Mouse (Mus musculus): ENCODE data around the gene Igtp. TPM values are rescaled to one million over a fixed set of nuclear protein-coding genes. Genes with fewer than 3 reads are reported as not detected.
"Not testable (repeated sequence)": the region's sequence is repeated elsewhere in the genome, so short reads cannot be mapped to it uniquely, and the experiment has no call there.

Igtp gene
- polyA plus RNA-seq, 1 experiment from 2014 or later: 9.7 TPM

DNA sequence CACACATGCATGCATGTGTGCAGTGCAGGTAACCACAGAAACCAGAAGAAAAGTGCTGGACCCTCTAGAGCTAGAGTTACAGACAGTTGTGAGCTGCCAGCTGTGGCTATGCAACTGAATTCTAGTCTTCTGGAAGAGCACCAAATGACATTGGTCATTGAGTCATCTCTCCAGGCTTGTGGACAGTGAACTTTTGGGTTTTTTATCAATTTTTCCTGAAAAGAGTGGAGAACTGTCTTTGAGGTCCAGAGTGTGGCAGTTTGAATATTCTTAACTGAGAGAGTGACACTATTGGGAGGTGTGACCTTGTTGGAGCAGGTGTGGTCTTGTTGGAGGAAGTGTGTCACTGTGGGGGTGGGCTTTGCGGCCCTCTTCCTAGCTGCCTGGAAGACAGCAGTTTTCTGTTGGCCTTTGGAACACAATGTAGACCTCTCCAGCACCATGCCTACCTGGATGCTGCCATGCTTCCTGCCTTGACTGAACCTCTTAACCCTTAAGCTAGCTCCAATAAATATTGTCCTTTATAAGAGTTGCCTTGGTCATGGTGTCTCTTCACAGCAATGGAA is 11.0 kb downstream of the Igtp start:
- no peaks in the 10 kb centered on the region for H3K27me3 ChIP-seq (replicated peaks; ENCODE audit: insufficient read depth, low read length)
- no peak for TF ChIP-seq EP300 (IDR thresholded peaks at IDR 0.05)
- TF ChIP-seq CTCF (IDR thresholded peaks at IDR 0.05): no peak
- H3K9me3 ChIP-seq (ENCODE audit: low read length): no peaks in the 10 kb centered on the region
- DNase-seq (ENCODE audit: low spot score) (no peak), ATAC-seq (no peak)
- 60% methylated on average over 1 of the region's 1 CpGs for WGBS
- peaks cover 5% of the 10 kb centered on the region; the same call in 1 of the 2 replicates for H3K4me1 ChIP-seq (ENCODE audit: insufficient read depth, low read depth, low read length)
- no peaks in the 10 kb centered on the region for H3K36me3 ChIP-seq (ENCODE audit: insufficient read depth, low read length)
- no peak overlapping the region for H3K27ac ChIP-seq (ENCODE audit: low read length)
- H3K9ac ChIP-seq (replicated peaks; ENCODE audit: low read depth): no peak overlapping the region
- H3K4me2 ChIP-seq (replicated peaks; ENCODE audit: low read depth, low read length): no peak overlapping the region
- H3K4me3 ChIP-seq (ENCODE audit: low read depth, low read length): no peak overlapping the region

DNA sequence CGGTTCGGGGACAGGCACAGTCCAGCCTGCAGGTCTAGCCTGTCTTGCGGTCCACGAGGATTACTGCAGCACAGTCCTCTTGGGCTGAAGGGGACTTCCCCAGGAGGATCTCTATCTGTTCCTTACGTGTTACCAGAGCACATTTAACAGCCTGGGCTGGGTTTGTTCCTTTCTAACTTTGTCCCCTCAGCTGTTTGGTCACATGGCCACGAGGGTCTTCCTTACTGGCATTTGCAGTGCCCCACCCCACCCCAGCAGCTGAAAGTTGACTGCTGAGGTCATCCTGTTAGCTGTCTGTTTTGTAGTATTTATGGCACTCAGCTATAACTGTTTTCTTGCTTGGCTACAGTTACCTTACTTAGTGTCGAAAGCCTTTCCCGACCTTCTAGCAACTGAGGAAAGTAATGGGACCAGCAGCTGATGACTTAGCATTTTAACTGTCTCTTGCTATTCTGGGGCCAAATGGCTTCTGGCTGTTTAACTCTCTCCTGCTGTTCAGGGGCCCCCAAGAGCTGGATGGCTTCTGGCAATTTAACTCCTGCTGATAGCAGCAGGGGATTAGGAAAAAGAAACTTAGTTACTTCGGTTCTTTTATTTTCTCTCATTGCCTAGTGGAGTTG is 11.8 kb downstream of the Igtp start:
- DNase-seq (ENCODE audit: low spot score): no peak
- ATAC-seq: no peak
- Histone ChIP-seq H3K9me3 (ENCODE audit: low read length) (no peaks in the 10 kb centered on the region), H3K4me2 (replicated peaks; ENCODE audit: low read depth, low read length) (no peak overlapping the region), H3K27ac (ENCODE audit: low read length) (no peak overlapping the region), H3K9ac (replicated peaks; ENCODE audit: low read depth) (no peak overlapping the region), H3K4me3 (ENCODE audit: low read depth, low read length) (no peak overlapping the region), H3K4me1 (ENCODE audit: insufficient read depth, low read depth, low read length) (peaks cover 5% of the 10 kb centered on the region; the same call in 1 of the 2 replicates), H3K27me3 (replicated peaks; ENCODE audit: insufficient read depth, low read length) (no peaks in the 10 kb centered on the region), H3K36me3 (ENCODE audit: insufficient read depth, low read length) (no peaks in the 10 kb centered on the region)
- 29% methylated on average over 9 of the region's 9 CpGs for WGBS
- TF ChIP-seq EP300 (IDR thresholded peaks at IDR 0.05) (no peak), CTCF (IDR thresholded peaks at IDR 0.05) (no peak)

DNA sequence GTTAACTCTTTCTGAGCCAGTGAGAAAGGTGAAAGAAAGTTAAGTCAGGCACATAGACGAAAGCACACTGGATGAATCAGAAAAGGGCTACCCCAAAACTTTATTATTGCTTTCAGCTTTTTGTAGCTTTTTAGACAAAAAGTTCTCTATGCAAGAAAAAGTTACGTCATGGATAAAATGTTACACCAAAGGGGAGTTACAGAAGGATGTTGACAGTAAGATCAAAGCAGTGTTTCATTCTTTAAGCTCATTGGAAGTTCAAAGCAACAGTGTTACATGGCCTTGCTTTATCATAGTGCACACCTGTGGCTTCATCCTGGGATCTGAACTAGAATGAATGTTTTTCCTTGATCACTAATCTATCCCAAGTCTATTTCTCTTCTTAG is 12.3 kb downstream of the Igtp start:
- no peak for TF ChIP-seq EP300 (IDR thresholded peaks at IDR 0.05)
- no peak for TF ChIP-seq CTCF (IDR thresholded peaks at IDR 0.05)
- 25% methylated on average over 2 of the region's 2 CpGs for WGBS
- DNase-seq (ENCODE audit: low spot score): no peak
- Histone ChIP-seq H3K27ac (ENCODE audit: low read length) (no peak overlapping the region), H3K36me3 (ENCODE audit: insufficient read depth, low read length) (no peaks in the 10 kb centered on the region), H3K4me3 (ENCODE audit: low read depth, low read length) (no peak overlapping the region), H3K4me1 (ENCODE audit: insufficient read depth, low read depth, low read length) (peaks cover 5% of the 10 kb centered on the region; the same call in 1 of the 2 replicates), H3K27me3 (replicated peaks; ENCODE audit: insufficient read depth, low read length) (no peaks in the 10 kb centered on the region), H3K9ac (replicated peaks; ENCODE audit: low read depth) (no peak overlapping the region), H3K9me3 (ENCODE audit: low read length) (no peaks in the 10 kb centered on the region), H3K4me2 (replicated peaks; ENCODE audit: low read depth, low read length) (no peak overlapping the region)
- no peak for ATAC-seq

DNA sequence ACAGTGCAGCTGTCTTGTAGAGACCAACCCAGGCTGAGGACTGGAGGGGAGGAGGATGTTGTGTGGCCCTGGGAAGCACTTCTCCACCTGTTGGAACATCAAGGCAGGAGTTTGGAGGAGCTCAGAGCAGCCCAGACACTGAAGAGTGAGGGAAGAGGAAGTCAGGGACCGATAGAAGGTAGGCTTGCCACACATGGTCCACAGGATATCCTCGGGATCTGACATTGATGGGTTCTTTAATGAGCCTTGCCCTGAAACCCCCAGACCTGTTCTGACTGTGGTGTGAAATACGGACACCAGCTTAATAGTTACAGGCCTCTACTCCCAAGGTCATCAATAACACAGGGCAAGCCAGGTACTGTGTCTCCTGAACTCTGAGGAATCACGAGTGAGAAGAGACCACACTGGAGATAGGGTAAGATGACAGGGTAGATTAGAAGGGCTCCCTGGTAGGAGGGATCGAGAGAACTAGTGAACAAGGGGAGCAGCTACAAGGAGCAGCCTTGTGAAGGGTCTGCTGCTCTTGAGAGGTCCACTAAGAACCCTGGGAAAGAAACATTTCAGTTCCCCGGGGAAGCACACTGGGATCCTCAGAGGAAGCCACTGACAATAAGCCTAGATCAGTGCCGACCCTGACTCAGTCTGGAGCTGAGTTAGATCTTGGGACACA is 14.5 kb downstream of the Igtp start:
- no peak for DNase-seq (ENCODE audit: low spot score)
- Histone ChIP-seq H3K36me3 (ENCODE audit: insufficient read depth, low read length) (no peaks in the 10 kb centered on the region), H3K4me3 (ENCODE audit: low read depth, low read length) (no peak overlapping the region), H3K4me1 (ENCODE audit: insufficient read depth, low read depth, low read length) (peaks cover 5% of the 10 kb centered on the region; the same call in 1 of the 2 replicates), H3K27me3 (replicated peaks; ENCODE audit: insufficient read depth, low read length) (no peaks in the 10 kb centered on the region), H3K4me2 (replicated peaks; ENCODE audit: low read depth, low read length) (peak overlapping the region; percentile 61; the same call in 1 of the 2 replicates), H3K9me3 (ENCODE audit: low read length) (no peaks in the 10 kb centered on the region), H3K27ac (ENCODE audit: low read length) (no peak overlapping the region), H3K9ac (replicated peaks; ENCODE audit: low read depth) (no peak overlapping the region)
- no peak for ATAC-seq
- 74% methylated on average over 7 of the region's 7 CpGs for WGBS
- TF ChIP-seq EP300 (IDR thresholded peaks at IDR 0.05) (no peak), CTCF (IDR thresholded peaks at IDR 0.05) (no peak)

DNA sequence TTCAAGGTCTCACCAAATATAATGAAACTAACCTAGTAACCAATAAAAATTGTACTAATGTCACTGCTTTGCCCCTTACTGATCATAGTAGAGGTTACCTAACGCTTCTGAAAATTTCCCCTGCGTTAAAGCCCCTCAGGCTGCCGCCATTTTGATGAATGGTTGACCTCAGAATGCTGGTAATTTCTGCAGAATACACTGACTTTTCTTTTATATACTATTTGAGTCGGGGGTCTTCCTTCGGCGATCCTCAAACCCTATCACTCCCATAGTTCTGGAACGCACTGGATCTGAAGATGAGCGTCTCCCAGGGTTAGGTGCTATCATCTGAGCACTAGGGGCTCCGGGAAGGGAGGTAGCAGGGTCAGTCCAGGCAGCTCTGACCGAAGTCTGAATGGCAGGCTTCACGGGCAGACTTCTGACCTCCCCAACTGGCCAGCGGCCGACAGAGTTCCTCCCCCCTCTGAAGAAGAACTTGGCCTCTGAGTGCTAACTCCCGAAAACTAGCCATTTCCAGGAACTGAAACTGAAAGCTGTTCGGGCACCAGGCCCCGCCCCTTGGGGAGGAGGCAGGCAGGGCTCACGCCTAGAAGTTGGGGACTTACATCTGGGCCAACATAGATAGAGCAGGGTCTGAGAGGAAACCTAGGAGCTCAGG is 15.2 kb downstream of the Igtp start:
- DNase-seq (ENCODE audit: low spot score): peak; percentile 91

DNA sequence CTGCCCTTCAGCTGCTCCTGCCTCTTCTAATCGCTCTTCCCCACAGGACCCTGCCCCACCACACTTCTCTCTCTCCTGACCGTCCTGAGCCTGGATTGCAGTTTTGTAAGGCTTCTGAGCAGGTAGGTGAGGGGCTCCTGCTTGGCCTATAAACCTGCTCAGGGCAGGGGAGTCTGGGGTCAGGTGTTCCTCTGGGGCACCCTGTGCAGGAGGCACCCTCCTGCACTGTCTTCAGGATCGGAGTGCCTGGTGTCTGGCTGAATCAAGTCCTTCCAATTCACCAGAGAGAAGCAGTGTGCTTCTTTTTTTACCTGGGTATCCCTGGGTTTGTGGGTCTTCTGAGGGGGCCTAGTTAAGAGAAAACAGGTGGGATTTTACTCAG is 15.7 kb downstream of the Igtp start:
- 7% methylated on average over 2 of the region's 3 CpGs for WGBS
- not testable (repeated sequence) for DNase-seq (ENCODE audit: low spot score); H3K36me3 ChIP-seq (ENCODE audit: insufficient read depth, low read length); H3K9me3 ChIP-seq (ENCODE audit: low read length); H3K4me1 ChIP-seq (ENCODE audit: insufficient read depth, low read depth, low read length); H3K27ac ChIP-seq (ENCODE audit: low read length); H3K27me3 ChIP-seq (replicated peaks; ENCODE audit: insufficient read depth, low read length)
- Histone ChIP-seq H3K4me3 (ENCODE audit: low read depth, low read length) (peak overlapping the region; percentile 61), H3K4me2 (replicated peaks; ENCODE audit: low read depth, low read length) (peak overlapping the region; percentile 61), H3K9ac (replicated peaks; ENCODE audit: low read depth) (peak overlapping the region; percentile 65; the same call in 1 of the 2 replicates)
- ATAC-seq: peak; percentile 29

More for the DNA sequence above, 15.2 kb downstream of the Igtp start:
- TF ChIP-seq CTCF (IDR thresholded peaks at IDR 0.05) (no peak), EP300 (IDR thresholded peaks at IDR 0.05) (no peak)
- Histone ChIP-seq H3K4me1 (ENCODE audit: insufficient read depth, low read depth, low read length) (peaks cover 5% of the 10 kb centered on the region; the same call in 1 of the 2 replicates), H3K9ac (replicated peaks; ENCODE audit: low read depth) (peak overlapping the region; percentile 65), H3K9me3 (ENCODE audit: low read length) (no peaks in the 10 kb centered on the region), H3K36me3 (ENCODE audit: insufficient read depth, low read length) (no peaks in the 10 kb centered on the region), H3K4me3 (ENCODE audit: low read depth, low read length) (peak overlapping the region; percentile 61), H3K27ac (ENCODE audit: low read length) (peak overlapping the region; percentile 82), H3K4me2 (replicated peaks; ENCODE audit: low read depth, low read length) (peak overlapping the region; percentile 61), H3K27me3 (replicated peaks; ENCODE audit: insufficient read depth, low read length) (no peaks in the 10 kb centered on the region)
- WGBS: 28% methylated on average over 16 of the region's 17 CpGs
- peak; percentile 93 for ATAC-seq

Measured in lung, postnatal 0 days (tissue).